Mouse (Mus musculus): ENCODE measurements around the gene Coa7. TPM values are rescaled to one million over a fixed set of nuclear protein-coding genes. Genes with fewer than 3 reads are reported as not detected.

Gene Coa7
- polyA plus RNA-seq, 1 experiment from 2014 or later = 50.4 TPM

GRCm38 (mm10) chr4:108323588-108323987 is 4.4 kb upstream of the Coa7 start:
- no peaks in the 10 kb centered on the region for H3K36me3 ChIP-seq
- H3K9me3 ChIP-seq = no peaks in the 10 kb centered on the region
- no peaks in the 10 kb centered on the region for H3K27me3 ChIP-seq
- no peak overlapping the region for H3K4me2 ChIP-seq (replicated peaks)
- no peak for ATAC-seq (ENCODE audit: low FRiP score, low read depth)
- H3K27ac ChIP-seq (replicated peaks) = no peak overlapping the region
- no peak overlapping the region for H3K4me3 ChIP-seq
- H3K9ac ChIP-seq (replicated peaks) = no peak overlapping the region
- 78% methylated on average over 5 of the region's 5 CpGs for WGBS
- peaks cover 8% of the 10 kb centered on the region; the same call in 1 of the 2 replicates for H3K4me1 ChIP-seq

- H3K4me1 ChIP-seq = peaks cover 9% of the 10 kb centered on the region; the same call in 1 of the 2 replicates
- H3K4me3 ChIP-seq = peak overlapping the region; percentile 70
- peak overlapping the region; percentile 60 for H3K9ac ChIP-seq (replicated peaks)
- WGBS = 39% methylated on average over 6 of the region's 6 CpGs
- peak overlapping the region; percentile 93 for H3K27ac ChIP-seq (replicated peaks)
- no peaks in the 10 kb centered on the region for H3K9me3 ChIP-seq
- peak overlapping the region; percentile 61 for H3K4me2 ChIP-seq (replicated peaks)
- peak; percentile 21; the same call in 1 of the 2 replicates for ATAC-seq (ENCODE audit: low FRiP score, low read depth)
- peaks cover 11% of the 10 kb centered on the region for H3K36me3 ChIP-seq
- H3K27me3 ChIP-seq = no peaks in the 10 kb centered on the region
Observed at GRCm38 (mm10) chr4:108327071-108327579, 815 bp upstream of the Coa7 start.

GRCm38 (mm10) chr4:108329840-108330239 is 1.9 kb downstream of the Coa7 start:
- ATAC-seq (ENCODE audit: low FRiP score, low read depth) = no peak
- Histone ChIP-seq H3K9ac (replicated peaks) (no peak overlapping the region), H3K4me3 (no peak overlapping the region), H3K4me1 (peaks cover 9% of the 10 kb centered on the region; the same call in 1 of the 2 replicates), H3K9me3 (no peaks in the 10 kb centered on the region), H3K4me2 (replicated peaks) (no peak overlapping the region), H3K36me3 (peaks cover 26% of the 10 kb centered on the region), H3K27ac (replicated peaks) (no peak overlapping the region), H3K27me3 (no peaks in the 10 kb centered on the region)
- WGBS = 93% methylated on average over 6 of the region's 6 CpGs

- peaks cover 34% of the 10 kb centered on the region for H3K36me3 ChIP-seq
- no peaks in the 10 kb centered on the region for H3K27me3 ChIP-seq
- ATAC-seq (ENCODE audit: low FRiP score, low read depth) = no peak
- no peak overlapping the region for H3K27ac ChIP-seq (replicated peaks)
- no peak overlapping the region for H3K9ac ChIP-seq (replicated peaks)
- no peaks in the 10 kb centered on the region for H3K9me3 ChIP-seq
- H3K4me1 ChIP-seq = peaks cover 9% of the 10 kb centered on the region; the same call in 1 of the 2 replicates
- H3K4me3 ChIP-seq = no peak overlapping the region
- no peak overlapping the region for H3K4me2 ChIP-seq (replicated peaks)
- 91% methylated on average over 9 of the region's 9 CpGs for WGBS
Observed at GRCm38 (mm10) chr4:108332041-108332440, 4.1 kb downstream of the Coa7 start.

- Histone ChIP-seq H3K9ac (replicated peaks) (no peak overlapping the region), H3K4me2 (replicated peaks) (no peak overlapping the region), H3K36me3 (peaks cover 52% of the 10 kb centered on the region), H3K9me3 (no peaks in the 10 kb centered on the region), H3K27ac (replicated peaks) (no peak overlapping the region), H3K4me1 (peaks cover 16% of the 10 kb centered on the region), H3K4me3 (no peak overlapping the region), H3K27me3 (no peaks in the 10 kb centered on the region)
- no peak for ATAC-seq (ENCODE audit: low FRiP score, low read depth)
- WGBS = 90% methylated on average over 6 of the region's 6 CpGs
Observed at GRCm38 (mm10) chr4:108335413-108335812, 7.5 kb downstream of the Coa7 start.

- Histone ChIP-seq H3K36me3 (peaks cover 47% of the 10 kb centered on the region), H3K9me3 (no peaks in the 10 kb centered on the region), H3K4me3 (no peak overlapping the region), H3K27me3 (no peaks in the 10 kb centered on the region), H3K4me1 (peaks cover 16% of the 10 kb centered on the region), H3K4me2 (replicated peaks) (no peak overlapping the region), H3K27ac (replicated peaks) (no peak overlapping the region), H3K9ac (replicated peaks) (no peak overlapping the region)
- no peak for ATAC-seq (ENCODE audit: low FRiP score, low read depth)
- WGBS = 82% methylated on average over 2 of the region's 2 CpGs
Observed at GRCm38 (mm10) chr4:108336765-108337164, 8.8 kb downstream of the Coa7 start.

GRCm38 (mm10) chr4:108337817-108338216 is 9.9 kb downstream of the Coa7 start:
- H3K36me3 ChIP-seq = peaks cover 39% of the 10 kb centered on the region
- no peak for ATAC-seq (ENCODE audit: low FRiP score, low read depth)
- H3K4me1 ChIP-seq = peaks cover 16% of the 10 kb centered on the region
- no peaks in the 10 kb centered on the region for H3K27me3 ChIP-seq
- H3K4me2 ChIP-seq (replicated peaks) = no peak overlapping the region
- no peak overlapping the region for H3K4me3 ChIP-seq
- peak overlapping the region; percentile 60; the same call in 1 of the 2 replicates for H3K27ac ChIP-seq (replicated peaks)
- WGBS = 29% methylated on average over 3 of the region's 3 CpGs
- no peaks in the 10 kb centered on the region for H3K9me3 ChIP-seq
- H3K9ac ChIP-seq (replicated peaks) = no peak overlapping the region

GRCm38 (mm10) chr4:108338321-108338733 is 10.4 kb downstream of the Coa7 start:
- ATAC-seq (ENCODE audit: low FRiP score, low read depth) = no peak
- WGBS = 62% methylated on average over 9 of the region's 9 CpGs
- Histone ChIP-seq H3K4me3 (no peak overlapping the region), H3K9me3 (no peaks in the 10 kb centered on the region), H3K27ac (replicated peaks) (peak overlapping the region; percentile 60; the same call in 1 of the 2 replicates), H3K4me1 (peaks cover 16% of the 10 kb centered on the region), H3K36me3 (peaks cover 36% of the 10 kb centered on the region), H3K9ac (replicated peaks) (peak overlapping the region; percentile 31; the same call in 1 of the 2 replicates), H3K4me2 (replicated peaks) (no peak overlapping the region), H3K27me3 (no peaks in the 10 kb centered on the region)

GRCm38 (mm10) chr4:108338811-108339210 is 10.9 kb downstream of the Coa7 start:
- H3K4me1 ChIP-seq = peaks cover 16% of the 10 kb centered on the region
- 0 out of 2 replicates have a peak, but pooled peaks have one; percentile 14 for ATAC-seq (ENCODE audit: low FRiP score, low read depth)
- H3K27me3 ChIP-seq = no peaks in the 10 kb centered on the region
- no peak overlapping the region for H3K4me2 ChIP-seq (replicated peaks)
- H3K9me3 ChIP-seq = no peaks in the 10 kb centered on the region
- peak overlapping the region; percentile 31; the same call in 1 of the 2 replicates for H3K9ac ChIP-seq (replicated peaks)
- peak overlapping the region; percentile 60 for H3K27ac ChIP-seq (replicated peaks)
- H3K4me3 ChIP-seq = no peak overlapping the region
- peaks cover 32% of the 10 kb centered on the region for H3K36me3 ChIP-seq
- 62% methylated on average over 10 of the region's 10 CpGs for WGBS

GRCm38 (mm10) chr4:108339277-108339690 is 11.3 kb downstream of the Coa7 start:
- Histone ChIP-seq H3K27me3 (no peaks in the 10 kb centered on the region), H3K4me3 (no peak overlapping the region), H3K36me3 (peaks cover 30% of the 10 kb centered on the region), H3K27ac (replicated peaks) (peak overlapping the region; percentile 60), H3K9me3 (no peaks in the 10 kb centered on the region), H3K9ac (replicated peaks) (peak overlapping the region; percentile 31; the same call in 1 of the 2 replicates), H3K4me2 (replicated peaks) (no peak overlapping the region), H3K4me1 (peaks cover 21% of the 10 kb centered on the region)
- peak; percentile 79 for ATAC-seq (ENCODE audit: low FRiP score, low read depth)
- WGBS = 18% methylated on average over 4 of the region's 4 CpGs

- Histone ChIP-seq H3K4me2 (replicated peaks) (peak overlapping the region; percentile 28; the same call in 1 of the 2 replicates), H3K4me1 (peaks cover 35% of the 10 kb centered on the region), H3K4me3 (no peak overlapping the region), H3K36me3 (no peaks in the 10 kb centered on the region), H3K27me3 (no peaks in the 10 kb centered on the region), H3K27ac (replicated peaks) (peak overlapping the region; percentile 85), H3K9me3 (no peaks in the 10 kb centered on the region), H3K9ac (replicated peaks) (no peak overlapping the region)
- 7% methylated on average over 6 of the region's 7 CpGs for WGBS
- peak; percentile 38; the same call in 1 of the 2 replicates for ATAC-seq (ENCODE audit: low FRiP score, low read depth)
Observed at GRCm38 (mm10) chr4:108344631-108345083, 16.7 kb downstream of the Coa7 start.

- H3K9ac ChIP-seq (replicated peaks) = no peak overlapping the region; the same call in 1 of the 2 replicates
- H3K36me3 ChIP-seq = no peaks in the 10 kb centered on the region
- H3K4me2 ChIP-seq (replicated peaks) = no peak overlapping the region
- peak overlapping the region; percentile 49 for H3K27ac ChIP-seq (replicated peaks)
- no peak overlapping the region for H3K4me3 ChIP-seq
- WGBS = 26% methylated on average over 5 of the region's 5 CpGs
- no peaks in the 10 kb centered on the region for H3K9me3 ChIP-seq
- no peaks in the 10 kb centered on the region for H3K27me3 ChIP-seq
- ATAC-seq (ENCODE audit: low FRiP score, low read depth) = no peak
- peaks cover 47% of the 10 kb centered on the region for H3K4me1 ChIP-seq
Observed at GRCm38 (mm10) chr4:108345826-108346225, 17.9 kb downstream of the Coa7 start.

Measured in midbrain, embryonic 12.5 days (tissue).